Mouse (Mus musculus) olfactory bulb, adult 2 months (tissue): ENCODE results near the gene Dcun1d4.

Source experiments
- CTCF ChIP-seq: fragments of 200-500 bp; IDR thresholded peaks from 2 replicates; pipeline ENCODE4 v1.5.1; 2012; ENCODE audit warnings: low read depth, mild to moderate bottlenecking, low read length, moderate library complexity; ENCODE audit not compliant: insufficient read depth
- POLR2A ChIP-seq: fragments of 200-500 bp; IDR thresholded peaks from 2 replicates; pipeline ENCODE4 v1.6.1; 2012; ENCODE audit warnings: mild to moderate bottlenecking, low read depth, low read length, moderate library complexity; ENCODE audit not compliant: insufficient read depth

DNA sequence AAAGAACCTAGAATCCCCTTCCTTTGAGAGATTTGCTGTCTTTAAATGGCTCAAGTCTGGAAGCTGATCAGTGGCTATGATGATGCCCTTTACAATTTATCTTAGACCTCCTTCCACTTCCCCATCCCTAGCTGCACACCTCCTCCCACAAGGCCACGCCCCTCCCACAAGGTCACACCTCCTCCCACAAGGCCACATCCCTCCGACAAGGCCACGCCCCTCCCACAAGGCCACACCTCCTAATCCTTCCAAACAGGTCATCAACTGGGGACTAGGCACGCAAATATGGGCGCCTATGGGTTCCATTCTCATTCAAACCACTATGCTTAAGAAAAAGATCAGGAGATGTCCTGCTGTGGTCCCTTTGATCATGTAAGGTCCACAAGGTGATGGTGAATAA lies 88.4 kb downstream of the Dcun1d4 start:
- TF ChIP-seq CTCF (no peak), POLR2A (no peak)
